Mouse (Mus musculus) cortical plate, adult 2 months (tissue): ENCODE results near the gene Hormad2.

Experiments
- CTCF ChIP-seq: fragments of 200-500 bp; IDR thresholded peaks from 2 replicates; pipeline ENCODE4 v1.5.1; 2011; ENCODE audit warnings: mild to moderate bottlenecking, control low read depth, low read length; ENCODE audit not compliant: insufficient read depth; ENCODE audit errors: extremely low read depth
- POLR2A ChIP-seq: fragments of 200-500 bp; IDR thresholded peaks from 2 replicates; pipeline ENCODE4 v1.6.1; 2011; ENCODE audit warnings: mild to moderate bottlenecking, low read length, control low read depth; ENCODE audit not compliant: insufficient read depth; ENCODE audit errors: extremely low read depth

DNA sequence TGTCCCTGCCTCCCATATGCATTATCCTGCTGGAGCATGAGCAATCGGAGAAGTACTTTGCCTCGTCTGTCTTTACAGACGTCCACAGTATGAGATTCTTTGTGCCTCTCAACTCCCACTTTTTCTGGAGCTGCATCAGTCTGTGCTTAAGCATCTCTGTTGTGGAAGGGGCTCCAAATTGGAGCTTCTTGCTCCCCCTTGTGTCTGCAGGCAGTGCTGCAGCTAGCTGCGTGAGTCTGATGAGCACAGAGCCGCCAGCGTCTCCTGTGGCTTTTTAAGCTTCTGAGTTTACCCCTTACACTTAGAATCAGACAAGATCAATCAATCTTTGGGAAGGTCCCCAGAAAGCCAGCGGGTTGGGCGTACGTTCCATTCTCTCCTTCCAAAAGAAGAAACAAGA lies 10.2 kb upstream of the Hormad2 start:
- TF ChIP-seq CTCF (peak; percentile 64), POLR2A (no peak)
